16 mouse cellular contexts compared by ENCODE assay signal in genomic region chr2:75356691-75357375, GRCm38 (mm10).
DNase-seq lines count a peak whose midpoint lies in the region; ATAC-seq lines count a peak whose summit lies in the region.
"Had no signal": no experiment of that assay in that cellular context is flagged by ENCODE, and none has a peak within 500 bp of the region (broad histone marks: within the 10 kb centered on the region; RNA-seq: fewer than 3 reads in every experiment).

No protein-coding gene starts in this region.

- DNase-seq in adrenal gland, adult (ENCODE audit: inconsistent age in 2 of 2, low spot score in 1 of 2), result peak; percentile 37 to 75
- no peak for DNase-seq in adrenal gland, postnatal 25 days
- no peak for DNase-seq in kidney, postnatal 25 days
- DNase-seq in adrenal gland, adult 8-10 months, result peak; percentile 25
- DNase-seq in heart, adult 9 months (ENCODE audit: low spot score in 2 of 2), result peak; percentile 75 to 83
- no peak for DNase-seq in retina, embryonic 14.5 days (ENCODE audit: low spot score)
- DNase-seq: cerebellum, adult 18-20 months; kidney, postnatal 14 days; lung, adult 2 months; retina, postnatal 1 day; thymus, postnatal 36 days had no signal

- H3K4me2 ChIP-seq in kidney, embryonic 15.5 days, result no peak overlapping the region
- H3K4me2 ChIP-seq in neural tube, embryonic 15.5 days, result no peak overlapping the region
- H3K4me2 ChIP-seq: forebrain, embryonic 15.5 days; midbrain, embryonic 15.5 days had no signal

- no peaks in the 10 kb centered on the region for H3K36me3 ChIP-seq in kidney, embryonic 15.5 days
- H3K36me3 ChIP-seq in neural tube, embryonic 15.5 days, result no peaks in the 10 kb centered on the region
- H3K36me3 ChIP-seq: forebrain, embryonic 15.5 days; midbrain, embryonic 15.5 days had no signal

- no peak for ATAC-seq in kidney, embryonic 15.5 days (replicated peaks; ENCODE audit: low FRiP score)
- ATAC-seq in neural tube, embryonic 15.5 days (ENCODE audit: low FRiP score), result no peak
- ATAC-seq: forebrain, embryonic 15.5 days; midbrain, embryonic 15.5 days had no signal

- H3K9me3 ChIP-seq in kidney, embryonic 15.5 days (replicated peaks), result no peaks in the 10 kb centered on the region
- H3K9me3 ChIP-seq in neural tube, embryonic 15.5 days (replicated peaks), result no peaks in the 10 kb centered on the region
- H3K9me3 ChIP-seq: forebrain, embryonic 15.5 days; midbrain, embryonic 15.5 days had no signal

- 43% methylated on average over 8 of the region's 8 CpGs for WGBS in kidney, embryonic 15.5 days
- WGBS in neural tube, embryonic 15.5 days, result 83% methylated on average over 8 of the region's 8 CpGs

- H3K27me3 ChIP-seq in kidney, embryonic 15.5 days, result no peaks in the 10 kb centered on the region
- no peaks in the 10 kb centered on the region for H3K27me3 ChIP-seq in neural tube, embryonic 15.5 days (replicated peaks)
- H3K27me3 ChIP-seq: CH12.LX; forebrain, embryonic 15.5 days; midbrain, embryonic 15.5 days had no signal

- H3K27ac ChIP-seq in kidney, embryonic 15.5 days, result 0 out of 2 replicates have a peak overlapping the region, but pooled peaks have one; percentile 27
- H3K27ac ChIP-seq in neural tube, embryonic 15.5 days (replicated peaks), result no peak overlapping the region
- H3K27ac ChIP-seq: forebrain, embryonic 15.5 days; midbrain, embryonic 15.5 days had no signal

- H3K9ac ChIP-seq in kidney, embryonic 15.5 days, result no peak overlapping the region
- no peak overlapping the region for H3K9ac ChIP-seq in neural tube, embryonic 15.5 days (replicated peaks)
- H3K9ac ChIP-seq: forebrain, embryonic 15.5 days; midbrain, embryonic 15.5 days had no signal

- peaks cover 16% of the 10 kb centered on the region for H3K4me1 ChIP-seq in kidney, embryonic 15.5 days
- peaks cover 19% of the 10 kb centered on the region for H3K4me1 ChIP-seq in neural tube, embryonic 15.5 days

- no peak overlapping the region for H3K4me3 ChIP-seq in kidney, embryonic 15.5 days (replicated peaks)
- H3K4me3 ChIP-seq in neural tube, embryonic 15.5 days (replicated peaks), result no peak overlapping the region
- H3K4me3 ChIP-seq: forebrain, embryonic 15.5 days; midbrain, embryonic 15.5 days had no signal

Comparison
In these comparisons a context has a peak if more than half of its experiments do, and no peak if none do; other contexts are left out.
1. DNase-seq: peak in adrenal gland, adult (2 of 2), adrenal gland, adult 8-10 months (single experiment) and heart, adult 9 months (2 of 2); none in adrenal gland, postnatal 25 days (single experiment), kidney, postnatal 25 days (0 of 2) and retina, embryonic 14.5 days (single experiment).